Mouse (Mus musculus) heart, postnatal 14 days (tissue): ENCODE data around the gene Rbbp4. TPM values are rescaled to one million over a fixed set of nuclear protein-coding genes. Genes with fewer than 3 reads are reported as not detected.
"Not testable (repeated sequence)": the region's sequence is repeated elsewhere in the genome, so short reads cannot be mapped to it uniquely, and the experiment has no call there.

ENCODE experiments used
- DNase-seq, 2 experiments: peaks; one replicate each; pipeline ENCODE4 v3.0.0; 2021 to 2022
- intact Hi-C: fragments of 180-260 bp; cut with DNase I; formaldehyde crosslinking; loops from one replicate; pipeline ENCODE4 v1.15.1; 2025
- long read RNA-seq, 2 experiments: library from polyadenylated mRNA; stranded (forward); transcript quantifications; one replicate each; pipeline ENCODE4 v2.0.0; 2021
- total RNA-seq, 2 experiments: library from RNA; stranded (reverse); gene quantifications; 2 replicates each; pipeline ENCODE4 v1.2.3; 2021

The Rbbp4 gene
- total RNA-seq = 100 to 1,000 TPM in 1 of 2 experiments, 10 to 100 TPM in 1; 82.5 to 105 TPM
- long read RNA-seq, experiment 1, partial matches to known transcripts = 1 of 26 reads
- long read RNA-seq, experiment 1, other reads (novel, unspliced or antisense) = 25 of 26 reads
- long read RNA-seq, experiment 2, full-length matches to known transcripts = 2 of 14 reads
- long read RNA-seq, experiment 2, partial matches to known transcripts = 0 of 14 reads
- long read RNA-seq, experiment 2, other reads (novel, unspliced or antisense) = 12 of 14 reads

- DNase-seq = peak; percentile 96
- intact Hi-C loops = loop anchor here (5.0 kb wide), 1 partner anchor 272 kb away; no protein-coding TSS in a partner anchor
These were observed at the start of gene Rbbp4, which contains the start of gene Zbtb8os for GRCm38 (mm10) chr4:129335216-129336074. TSS of gene Rbbp4 (minus strand) at chr4:129335370. TSS of gene Zbtb8os (plus strand) at chr4:129335695.

- intact Hi-C loops = no loop called here
- DNase-seq = peak; percentile 42
These were observed 49.3 kb upstream of the Rbbp4 start for GRCm38 (mm10) chr4:129384440-129384839.

- intact Hi-C loops = no loop called here
- DNase-seq = no peak
These were observed 48.4 kb upstream of the Rbbp4 start for GRCm38 (mm10) chr4:129383586-129383985.

GRCm38 (mm10) chr4:129382488-129382887 is 47.3 kb upstream of the Rbbp4 start:
- peak; percentile 13 to 21 for DNase-seq
- intact Hi-C loops = no loop called here

- intact Hi-C loops = no loop called here
- no peak for DNase-seq
These were observed 46.9 kb upstream of the Rbbp4 start for GRCm38 (mm10) chr4:129382029-129382428.

- intact Hi-C loops = no loop called here
These were observed 46.0 kb upstream of the Rbbp4 start for GRCm38 (mm10) chr4:129381148-129381547.

GRCm38 (mm10) chr4:129379805-129380204 is 44.6 kb upstream of the Rbbp4 start:
- intact Hi-C loops = no loop called here
- DNase-seq = no peak

More at GRCm38 (mm10) chr4:129381148-129381547, 46.0 kb upstream of the Rbbp4 start:
- no peak for DNase-seq

GRCm38 (mm10) chr4:129377601-129378390 is 42.6 kb upstream of the Rbbp4 start, which contains the start of gene Zbtb8a:
TSS of gene Zbtb8a (minus strand) at chr4:129378116.
- intact Hi-C loops = no loop called here
- peak; percentile 57 to 66 for DNase-seq

- intact Hi-C loops = no loop called here
- DNase-seq = peak; percentile 62 to 74
These were observed 41.9 kb upstream of the Rbbp4 start for GRCm38 (mm10) chr4:129376961-129377545.

GRCm38 (mm10) chr4:129375821-129376220 is 40.7 kb upstream of the Rbbp4 start:
- intact Hi-C loops = no loop called here
- no peak for DNase-seq

- intact Hi-C loops = no loop called here
- DNase-seq = no peak
These were observed 39.8 kb upstream of the Rbbp4 start for GRCm38 (mm10) chr4:129375000-129375399.

GRCm38 (mm10) chr4:129374219-129374755 is 39.1 kb upstream of the Rbbp4 start:
- no peak for DNase-seq
- intact Hi-C loops = no loop called here

GRCm38 (mm10) chr4:129373202-129373976 is 38.2 kb upstream of the Rbbp4 start:
- DNase-seq = no peak
- intact Hi-C loops = loop anchor here (2.0 kb wide), 1 partner anchor 19 kb away; no protein-coding TSS in a partner anchor

- no peak for DNase-seq
- intact Hi-C loops = no loop called here
These were observed 36.2 kb upstream of the Rbbp4 start for GRCm38 (mm10) chr4:129371391-129371790.

GRCm38 (mm10) chr4:129365224-129365623 is 30.1 kb upstream of the Rbbp4 start:
- intact Hi-C loops = no loop called here
- DNase-seq = no peak

- intact Hi-C loops = loop anchor here (5.0 kb wide), 1 partner anchor 48 kb away; no protein-coding TSS in a partner anchor
- DNase-seq = no peak
These were observed 29.2 kb upstream of the Rbbp4 start for GRCm38 (mm10) chr4:129364379-129364778.

GRCm38 (mm10) chr4:129363463-129363862 is 28.3 kb upstream of the Rbbp4 start:
- DNase-seq = peak in 1 of 2 experiments; percentile 22
- intact Hi-C loops = loop anchor here (5.0 kb wide), 1 partner anchor 49 kb away; no protein-coding TSS in a partner anchor

- intact Hi-C loops = loop anchor here (5.0 kb wide), 1 partner anchor 50 kb away; no protein-coding TSS in a partner anchor
- no peak for DNase-seq
These were observed 27.6 kb upstream of the Rbbp4 start for GRCm38 (mm10) chr4:129362771-129363170.

GRCm38 (mm10) chr4:129362238-129362637 is 27.1 kb upstream of the Rbbp4 start:
- not testable (repeated sequence) for DNase-seq
- intact Hi-C loops = loop anchor here (5.0 kb wide), 1 partner anchor 50 kb away; no protein-coding TSS in a partner anchor
